Mouse (Mus musculus): Measurements from ENCODE around the gene 0610012G03Rik.

0610012G03Rik gene

GRCm38 (mm10) chr16:31948345-31948774 lies at the start of gene 0610012G03Rik, which contains the start of gene Ncbp2:
Gene 0610012G03Rik, minus strand, starts transcription at chr16:31948494.
Gene Ncbp2, plus strand, starts transcription at chr16:31948513.
- DNase-seq (ENCODE audit: low read depth, low spot score), result peak; percentile 94

GRCm38 (mm10) chr16:31996371-31996770 lies 48.1 kb upstream of the 0610012G03Rik start:
- DNase-seq (ENCODE audit: low read depth, low spot score), result no peak

- no peak for DNase-seq (ENCODE audit: low read depth, low spot score)
These were observed 45.7 kb upstream of the 0610012G03Rik start for GRCm38 (mm10) chr16:31993946-31994345.

- no peak for DNase-seq (ENCODE audit: low read depth, low spot score)
These were observed 44.9 kb upstream of the 0610012G03Rik start for GRCm38 (mm10) chr16:31993195-31993594.

- DNase-seq (ENCODE audit: low read depth, low spot score), result peak; percentile 70
These were observed 43.7 kb upstream of the 0610012G03Rik start for GRCm38 (mm10) chr16:31992039-31992438.

GRCm38 (mm10) chr16:31980946-31981345 lies 32.7 kb upstream of the 0610012G03Rik start:
- peak; percentile 88 for DNase-seq (ENCODE audit: low read depth, low spot score)

- no peak for DNase-seq (ENCODE audit: low read depth, low spot score)
These were observed 31.2 kb upstream of the 0610012G03Rik start for GRCm38 (mm10) chr16:31979501-31979900.

GRCm38 (mm10) chr16:31975258-31975657 lies 27.0 kb upstream of the 0610012G03Rik start:
- DNase-seq (ENCODE audit: low read depth, low spot score), result no peak

- no peak for DNase-seq (ENCODE audit: low read depth, low spot score)
These were observed 14.9 kb upstream of the 0610012G03Rik start for GRCm38 (mm10) chr16:31963224-31963623.

GRCm38 (mm10) chr16:31947901-31948316 lies 385 bp downstream of the 0610012G03Rik start:
- no peak for DNase-seq (ENCODE audit: low read depth, low spot score)

- DNase-seq (ENCODE audit: low read depth, low spot score), result no peak
These were observed 961 bp downstream of the 0610012G03Rik start for GRCm38 (mm10) chr16:31947333-31947732.

- peak; percentile 56 for DNase-seq (ENCODE audit: low read depth, low spot score)
These were observed 2.3 kb downstream of the 0610012G03Rik start for GRCm38 (mm10) chr16:31945986-31946385.

- no peak for DNase-seq (ENCODE audit: low read depth, low spot score)
These were observed 2.9 kb downstream of the 0610012G03Rik start for GRCm38 (mm10) chr16:31945372-31945771.

GRCm38 (mm10) chr16:31944698-31945255 lies 3.5 kb downstream of the 0610012G03Rik start:
- DNase-seq (ENCODE audit: low read depth, low spot score), result no peak

- peak; percentile 90 for DNase-seq (ENCODE audit: low read depth, low spot score)
These were observed 4.3 kb downstream of the 0610012G03Rik start for GRCm38 (mm10) chr16:31943980-31944379.

- DNase-seq (ENCODE audit: low read depth, low spot score), result no peak
These were observed 7.7 kb downstream of the 0610012G03Rik start for GRCm38 (mm10) chr16:31940586-31940985.

GRCm38 (mm10) chr16:31938856-31939255 lies 9.4 kb downstream of the 0610012G03Rik start:
- DNase-seq (ENCODE audit: low read depth, low spot score), result no peak

GRCm38 (mm10) chr16:31936568-31936967 lies 11.7 kb downstream of the 0610012G03Rik start:
- peak; percentile 54 for DNase-seq (ENCODE audit: low read depth, low spot score)

- no peak for DNase-seq (ENCODE audit: low read depth, low spot score)
These were observed 13.0 kb downstream of the 0610012G03Rik start for GRCm38 (mm10) chr16:31935091-31935979.

- DNase-seq (ENCODE audit: low read depth, low spot score), result no peak
These were observed 13.7 kb downstream of the 0610012G03Rik start for GRCm38 (mm10) chr16:31934550-31935010.

GRCm38 (mm10) chr16:31933751-31934549 lies 14.3 kb downstream of the 0610012G03Rik start, which contains the start of gene Pigz:
Gene Pigz, plus strand, starts transcription at chr16:31933851.
- no peak for DNase-seq (ENCODE audit: low read depth, low spot score)
